Mouse (Mus musculus): ENCODE measurements around the gene Atl1. TPM values are rescaled to one million over a fixed set of nuclear protein-coding genes. Genes with fewer than 3 reads are reported as not detected.

Atl1 gene
- total RNA-seq, 2 experiments from 2014 or later, result 11.7 to 12.6 TPM

DNA sequence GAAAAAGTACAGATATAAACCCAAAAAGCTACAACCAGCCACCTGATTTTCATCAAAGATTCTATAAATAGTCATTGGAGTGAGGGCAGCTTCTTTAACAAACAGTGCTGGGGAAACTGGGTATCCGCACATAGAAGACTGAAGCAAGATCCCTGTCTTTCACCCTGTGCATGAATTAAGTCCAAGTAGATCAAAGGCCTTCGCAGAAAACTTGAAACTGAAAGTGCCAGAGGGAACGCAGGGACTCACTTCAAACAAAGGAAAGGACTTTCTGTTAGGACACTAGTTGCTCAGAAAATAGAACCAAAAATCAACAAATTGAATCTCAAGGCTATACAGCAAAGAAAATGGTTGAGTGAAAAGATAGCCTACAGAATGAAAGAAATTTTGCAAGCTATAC lies 103.0 kb downstream of the Atl1 start:
- ATAC-seq (replicated peaks; ENCODE audit: low FRiP score, poor library complexity, severe bottlenecking), result no peak

DNA sequence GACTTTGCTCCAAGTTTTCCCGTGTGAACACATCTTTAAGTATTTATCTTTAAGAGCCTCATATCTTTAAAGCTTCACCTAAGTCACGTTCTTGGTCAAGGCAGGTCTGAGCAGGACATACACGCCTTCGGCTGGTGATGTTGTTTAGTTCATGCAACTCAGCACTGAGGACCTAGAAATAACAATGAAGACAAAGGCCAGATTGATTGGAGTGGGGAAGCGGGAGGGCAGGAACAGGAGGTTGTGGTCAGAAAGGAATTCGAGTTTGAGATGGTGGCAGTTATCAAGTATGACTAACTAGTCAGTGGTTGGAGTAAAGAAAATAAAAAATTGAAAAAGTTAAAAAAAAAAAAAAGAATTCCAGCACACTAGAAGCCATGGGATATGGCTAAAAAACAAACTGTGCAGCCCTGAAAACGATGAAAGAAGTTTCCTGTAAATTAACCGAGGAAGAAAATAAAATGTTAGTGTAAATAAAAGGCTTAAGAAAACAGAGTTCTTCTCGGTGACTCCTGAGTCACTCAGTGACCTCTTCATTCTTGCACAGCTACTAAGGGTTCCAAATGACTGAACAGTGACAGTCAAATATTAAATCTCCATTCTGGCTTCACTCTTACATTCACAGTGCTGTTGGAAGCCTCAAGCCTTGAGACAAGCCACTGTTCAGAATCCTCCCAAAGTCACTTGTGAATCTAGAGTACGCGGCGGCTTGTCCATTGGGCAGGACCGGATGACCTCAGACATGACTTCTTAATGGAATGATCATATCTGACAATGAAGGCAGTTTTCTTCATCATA lies 106.0 kb downstream of the Atl1 start:
- ATAC-seq (replicated peaks; ENCODE audit: low FRiP score, poor library complexity, severe bottlenecking), result no peak

DNA sequence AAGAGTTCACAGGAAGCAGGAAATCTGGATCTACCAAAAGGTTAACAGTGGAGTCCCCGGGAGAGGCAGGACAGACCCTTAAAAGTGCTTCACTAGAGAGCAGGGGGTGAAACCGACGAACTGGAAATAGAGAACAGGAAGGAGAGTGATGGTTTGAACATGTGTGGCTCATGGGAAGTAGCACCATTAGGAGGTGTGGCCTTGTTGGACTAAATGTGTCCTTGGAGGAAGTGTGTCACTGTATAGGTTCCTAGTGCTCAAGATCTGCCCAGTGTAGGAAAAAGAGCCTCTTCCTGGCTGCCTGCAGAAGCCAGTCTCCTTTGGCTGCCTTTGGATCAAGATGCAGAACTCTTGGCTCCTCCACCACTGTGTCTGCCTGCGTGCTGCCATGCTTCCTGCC lies 112.7 kb downstream of the Atl1 start:
- ATAC-seq (replicated peaks; ENCODE audit: low FRiP score, poor library complexity, severe bottlenecking), result no peak

DNA sequence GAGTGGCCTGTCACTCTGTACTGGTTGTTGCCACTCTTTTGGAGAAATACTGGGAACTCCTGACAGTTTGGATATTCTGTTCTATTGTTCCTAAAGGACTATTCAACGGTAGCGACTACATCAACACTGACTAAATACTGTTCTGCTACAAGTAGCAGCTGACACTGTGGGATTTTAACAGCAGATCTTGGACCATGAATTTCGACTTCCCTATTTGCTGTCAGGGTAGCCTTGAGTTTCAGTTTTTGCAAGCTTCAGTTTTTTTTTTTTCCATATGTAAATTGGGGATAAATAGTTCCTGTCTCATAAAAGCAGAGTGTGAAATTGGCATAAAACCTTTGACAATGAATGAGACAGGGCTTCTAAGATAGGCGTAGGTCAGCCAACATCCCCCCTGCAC lies 117.9 kb downstream of the Atl1 start:
- no peak for ATAC-seq (replicated peaks; ENCODE audit: low FRiP score, poor library complexity, severe bottlenecking)

DNA sequence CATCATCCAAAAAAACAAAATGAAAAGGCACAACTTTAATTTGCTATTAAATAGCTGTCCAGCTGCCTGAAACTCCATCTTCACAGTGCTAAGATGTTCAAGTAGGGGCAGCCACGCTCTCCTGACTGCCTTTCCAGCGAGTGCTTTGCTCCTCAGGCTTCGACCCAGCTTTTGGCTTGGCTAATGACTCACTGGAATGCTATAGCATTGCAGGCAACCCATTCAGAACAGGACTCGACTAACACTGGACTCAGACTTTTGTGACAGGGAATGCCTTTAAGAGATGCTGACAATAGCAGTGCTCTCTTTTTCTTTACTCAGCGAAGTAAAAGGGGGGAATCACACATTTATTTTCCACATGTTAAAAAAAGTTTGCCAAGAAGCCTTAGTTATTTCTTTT lies 119.3 kb downstream of the Atl1 start:
- no peak for ATAC-seq (replicated peaks; ENCODE audit: low FRiP score, poor library complexity, severe bottlenecking)

DNA sequence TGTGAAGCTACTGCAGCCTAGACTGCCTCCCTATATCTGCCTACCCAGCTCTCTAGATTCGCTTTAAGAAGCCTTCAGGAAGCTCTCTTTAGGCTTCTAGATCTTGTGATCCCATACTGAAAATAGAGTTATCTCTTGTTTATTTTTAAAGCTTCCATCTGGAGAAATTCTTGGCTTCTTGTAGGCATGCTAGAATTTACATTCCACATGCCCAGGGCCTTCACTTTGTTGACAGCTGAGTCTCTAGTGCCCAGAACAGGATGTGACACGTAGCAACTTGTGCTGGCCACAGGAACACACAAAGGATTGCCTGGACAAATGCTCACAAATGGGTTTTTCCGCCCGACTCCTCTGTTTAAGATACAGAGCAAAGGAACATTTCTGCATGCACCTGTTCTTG lies 123.5 kb downstream of the Atl1 start:
- no peak for ATAC-seq (replicated peaks; ENCODE audit: low FRiP score, poor library complexity, severe bottlenecking)

Other genes with a start within 250 kb of the Atl1 start
- 38.6 and 77.5 TPM in 2 replicates for gene Sos2, start 210.8 kb upstream of the Atl1 start, total RNA-seq (2015; ENCODE audit: low replicate concordance)
- 28.5 and 42.0 TPM in 2 replicates for gene Sos2, start 210.8 kb upstream of the Atl1 start, total RNA-seq (2017; ENCODE audit: low replicate concordance)
- 3.2 and 8.8 TPM in 2 replicates for gene L2hgdh, start 167.7 kb upstream of the Atl1 start, total RNA-seq (2015; ENCODE audit: low replicate concordance)
- 4.1 and 7.7 TPM in 2 replicates for gene L2hgdh, start 167.7 kb upstream of the Atl1 start, total RNA-seq (2017; ENCODE audit: low replicate concordance)
- 14.4 and 32.7 TPM in 2 replicates for gene Atp5s, start 167.7 kb upstream of the Atl1 start, total RNA-seq (2015; ENCODE audit: low replicate concordance)
- 8.8 and 22.2 TPM in 2 replicates for gene Atp5s, start 167.7 kb upstream of the Atl1 start, total RNA-seq (2017; ENCODE audit: low replicate concordance)
- gene Cdkl1, start 101.3 kb upstream of the Atl1 start, total RNA-seq (2015; ENCODE audit: low replicate concordance), result 8.0 and 15.9 TPM in 2 replicates
- 11.2 and 36.3 TPM in 2 replicates for gene Cdkl1, start 101.3 kb upstream of the Atl1 start, total RNA-seq (2017; ENCODE audit: low replicate concordance)
- 202 and 224 TPM in 2 replicates for gene Map4k5, start 586 bp downstream of the Atl1 start, total RNA-seq (2015; ENCODE audit: low replicate concordance)
- gene Map4k5, start 586 bp downstream of the Atl1 start, total RNA-seq (2017; ENCODE audit: low replicate concordance), result 300 and 358 TPM in 2 replicates
- gene Sav1, start 94.4 kb downstream of the Atl1 start, total RNA-seq (2015; ENCODE audit: low replicate concordance), result 144 and 186 TPM in 2 replicates
- gene Sav1, start 94.4 kb downstream of the Atl1 start, total RNA-seq (2017; ENCODE audit: low replicate concordance), result 87.7 and 131 TPM in 2 replicates
- gene Nin, start 221.1 kb downstream of the Atl1 start, total RNA-seq (2015; ENCODE audit: low replicate concordance), result 16.2 and 36.0 TPM in 2 replicates
- gene Nin, start 221.1 kb downstream of the Atl1 start, total RNA-seq (2017; ENCODE audit: low replicate concordance), result 22.6 and 30.4 TPM in 2 replicates